Mouse (Mus musculus) MEL (cell line): ENCODE data around the gene Crebzf. TPM values are rescaled to one million over a fixed set of nuclear protein-coding genes. Genes with fewer than 3 reads are reported as not detected.

Experiments used
- DNase-seq: peaks from one replicate; pipeline ENCODE4 v3.0.0; 2011; ENCODE audit warnings: low read depth, low spot score
- H3K27ac ChIP-seq: 2 replicates; pipeline ENCODE4 v1.5.1; 2012; ENCODE audit warnings: low read depth, mild to moderate bottlenecking, control low read depth, low read length, moderate library complexity; ENCODE audit not compliant: control insufficient read depth
- H3K27me3 ChIP-seq, 2 experiments: fragments of 150-350 bp in 1 of 2; sonication (generic) in 1 of 2; 2 replicates each; pipeline ENCODE4 v1.6.1; 2012; ENCODE audit warnings: low read length in 2 of 2, mild to moderate bottlenecking in 2 of 2, improper control_type of control experiment in 1 of 2, moderate library complexity in 1 of 2; ENCODE audit not compliant: insufficient read depth in 2 of 2, control insufficient read depth in 1 of 2
- H3K36me3 ChIP-seq, 2 experiments: 2 replicates each; pipeline ENCODE4 v1.6.1; 2012 to 2014; ENCODE audit warnings: low read length in 2 of 2, improper control_type of control experiment in 1 of 2, inconsistent platforms in 1 of 2, mild to moderate bottlenecking in 1 of 2; ENCODE audit not compliant: insufficient read depth in 2 of 2, control insufficient read depth in 1 of 2
- H3K4me1 ChIP-seq, 2 experiments: fragments of 150-350 bp in 1 of 2; sonication (generic) in 1 of 2; 2 replicates each; pipeline ENCODE4 v1.6.1; 2012; ENCODE audit warnings: low read length in 2 of 2, improper control_type of control experiment in 1 of 2, mild to moderate bottlenecking in 1 of 2; ENCODE audit not compliant: insufficient read depth in 2 of 2, control insufficient read depth in 1 of 2
- H3K4me3 ChIP-seq, 2 experiments: fragments of 150-350 bp in 1 of 2; sonication (generic) in 1 of 2; 2 replicates each; pipeline ENCODE4 v1.5.1; 2012; ENCODE audit warnings: low read depth in 2 of 2, low read length in 2 of 2, mild to moderate bottlenecking in 2 of 2, moderate library complexity in 2 of 2, control low read depth in 1 of 2, improper control_type of control experiment in 1 of 2; ENCODE audit not compliant: control insufficient read depth in 1 of 2, insufficient read depth in 1 of 2
- H3K79me2 ChIP-seq: 2 replicates; pipeline ENCODE4 v1.6.1; 2012; ENCODE audit warnings: mild to moderate bottlenecking, low read length, moderate library complexity; ENCODE audit not compliant: control insufficient read depth, poor library complexity, insufficient read depth
- H3K9ac ChIP-seq: 2 replicates; pipeline ENCODE4 v1.6.1; 2012; ENCODE audit warnings: low read depth, mild to moderate bottlenecking, control low read depth, low read length, moderate library complexity; ENCODE audit not compliant: control insufficient read depth, poor library complexity, severe bottlenecking
- H3K9me3 ChIP-seq: fragments of 150-350 bp; sonication (generic); replicated peaks from 2 replicates; pipeline ENCODE4 v1.6.1; 2012; ENCODE audit warnings: mild to moderate bottlenecking, low read length, improper control_type of control experiment, moderate library complexity; ENCODE audit not compliant: insufficient read depth
- CHD1 ChIP-seq: IDR thresholded peaks from 2 replicates; pipeline ENCODE4 v1.6.1; 2012; ENCODE audit warnings: low read depth, mild to moderate bottlenecking, inconsistent platforms, low read length, improper control_type of control experiment
- CHD2 ChIP-seq: IDR thresholded peaks from 2 replicates; pipeline ENCODE4 v1.6.1; 2011; ENCODE audit warnings: low read length, improper control_type of control experiment
- CTCF ChIP-seq, 3 experiments: IDR thresholded peaks in 2 of 3; conservative IDR thresholded peaks in 1 of 3; 2 replicates each; pipeline ENCODE4 v1.5.1; 2011 to 2012; ENCODE audit warnings: low read length in 3 of 3, low read depth in 2 of 3, mild to moderate bottlenecking in 2 of 3, improper control_type of control experiment in 1 of 3, inconsistent platforms in 1 of 3, mixed read lengths in 1 of 3, moderate library complexity in 1 of 3; ENCODE audit not compliant: control insufficient read depth in 1 of 3, insufficient read depth in 1 of 3, poor library complexity in 1 of 3, severe bottlenecking in 1 of 3
- E2F4 ChIP-seq: IDR thresholded peaks from 2 replicates; pipeline ENCODE4 v1.6.1; 2011; ENCODE audit warnings: low read depth, low read length, improper control_type of control experiment, borderline replicate concordance
- ELF1 ChIP-seq: IDR thresholded peaks from 2 replicates; pipeline ENCODE4 v1.6.1; 2014; ENCODE audit warnings: low read depth, mild to moderate bottlenecking, inconsistent platforms, low read length, improper control_type of control experiment, moderate library complexity
- EP300 ChIP-seq, 2 experiments: IDR thresholded peaks; 2 replicates each; pipeline ENCODE4 v1.6.1; 2011; ENCODE audit warnings: improper control_type of control experiment in 2 of 2, low read length in 2 of 2, low read depth in 1 of 2, mild to moderate bottlenecking in 1 of 2
- ETS1 ChIP-seq: IDR thresholded peaks from 2 replicates; pipeline ENCODE4 v1.6.1; 2012; ENCODE audit warnings: low read depth, mild to moderate bottlenecking, inconsistent platforms, low read length, improper control_type of control experiment, moderate library complexity
- GATA1 ChIP-seq: IDR thresholded peaks from 2 replicates; pipeline ENCODE4 v1.6.1; 2011; ENCODE audit warnings: low read depth, low read length, improper control_type of control experiment
- JUND ChIP-seq: IDR thresholded peaks from 2 replicates; pipeline ENCODE4 v1.6.1; 2011; ENCODE audit warnings: low read depth, mild to moderate bottlenecking, improper control_type of control experiment, low read length
- MAFK ChIP-seq: IDR thresholded peaks from 2 replicates; pipeline ENCODE4 v1.6.1; 2011; ENCODE audit warnings: low read depth, mild to moderate bottlenecking, low read length, improper control_type of control experiment, borderline replicate concordance
- MEF2A ChIP-seq: IDR thresholded peaks from 2 replicates; pipeline ENCODE4 v1.6.1; 2014; ENCODE audit warnings: low read depth, mild to moderate bottlenecking, inconsistent platforms, low read length, improper control_type of control experiment; ENCODE audit not compliant: poor library complexity, insufficient replicate concordance, severe bottlenecking; ENCODE audit errors: extremely low read depth
- MXI1 ChIP-seq: IDR thresholded peaks from 2 replicates; pipeline ENCODE4 v1.6.1; 2011; ENCODE audit warnings: mild to moderate bottlenecking, low read depth, low read length, improper control_type of control experiment
- MYB ChIP-seq: IDR thresholded peaks from 2 replicates; pipeline ENCODE4 v1.6.1; 2011; ENCODE audit warnings: mild to moderate bottlenecking, low read depth, low read length, improper control_type of control experiment
- MYC ChIP-seq: IDR thresholded peaks from 2 replicates; pipeline ENCODE4 v1.6.1; 2011; ENCODE audit warnings: low read depth, mild to moderate bottlenecking, low read length, improper control_type of control experiment, moderate library complexity
- POLR2AphosphoS2 ChIP-seq: IDR thresholded peaks from 2 replicates; pipeline ENCODE4 v1.6.1; 2011; ENCODE audit warnings: low read length, improper control_type of control experiment
- RAD21 ChIP-seq: IDR thresholded peaks from 2 replicates; pipeline ENCODE4 v1.6.1; 2011; ENCODE audit warnings: mild to moderate bottlenecking, low read depth, low read length, improper control_type of control experiment
- RCOR1 ChIP-seq: IDR thresholded peaks from 2 replicates; pipeline ENCODE4 v1.6.1; 2012; ENCODE audit warnings: low read depth, mild to moderate bottlenecking, inconsistent platforms, low read length, improper control_type of control experiment
- SIN3A ChIP-seq: IDR thresholded peaks from 2 replicates; pipeline ENCODE4 v1.6.1; 2012; ENCODE audit warnings: low read length, improper control_type of control experiment, inconsistent platforms
- SMC3 ChIP-seq: IDR thresholded peaks from 2 replicates; pipeline ENCODE4 v1.6.1; 2011; ENCODE audit warnings: low read depth, low read length, improper control_type of control experiment
- TAL1 ChIP-seq: IDR thresholded peaks from 2 replicates; pipeline ENCODE4 v1.6.1; 2012; ENCODE audit warnings: mild to moderate bottlenecking, inconsistent platforms, low read length, moderate library complexity, mixed read lengths
- TBP ChIP-seq: IDR thresholded peaks from 2 replicates; pipeline ENCODE4 v1.8.0; 2011; ENCODE audit warnings: low read depth, low read length, improper control_type of control experiment
- UBTF ChIP-seq: IDR thresholded peaks from 2 replicates; pipeline ENCODE4 v1.6.1; 2012; ENCODE audit warnings: low read depth, mild to moderate bottlenecking, inconsistent platforms, low read length, improper control_type of control experiment, moderate library complexity, borderline replicate concordance; ENCODE audit not compliant: insufficient read depth
- USF2 ChIP-seq, 2 experiments: IDR thresholded peaks; 2 replicates each; pipeline ENCODE4 v1.6.1; 2011 to 2012; ENCODE audit warnings: improper control_type of control experiment in 2 of 2, low read length in 2 of 2, borderline replicate concordance in 1 of 2, inconsistent platforms in 1 of 2, low read depth in 1 of 2, mild to moderate bottlenecking in 1 of 2; ENCODE audit not compliant: insufficient read depth in 1 of 2
- ZC3H11A ChIP-seq: IDR thresholded peaks from 2 replicates; pipeline ENCODE4 v1.6.1; 2012; ENCODE audit warnings: low read depth, mild to moderate bottlenecking, inconsistent platforms, low read length, improper control_type of control experiment
- ZKSCAN1 ChIP-seq: IDR thresholded peaks from 2 replicates; pipeline ENCODE4 v1.6.1; 2012; ENCODE audit warnings: low read depth, mild to moderate bottlenecking, inconsistent platforms, low read length, improper control_type of control experiment, moderate library complexity
- ZNF384 ChIP-seq: IDR thresholded peaks from 2 replicates; pipeline ENCODE4 v1.6.1; 2012; ENCODE audit warnings: low read depth, mild to moderate bottlenecking, inconsistent platforms, low read length, improper control_type of control experiment
- polyA plus RNA-seq, 2 experiments: library from polyadenylated mRNA; stranded (reverse) in 1 of 2; unstranded in 1 of 2; fragments of >175 nt in 1 of 2; fragments of >200 nt in 1 of 2; gene quantifications; 2 replicates each; pipeline versions ENCODE4 v1.2.1 to v1.2.4; 2012; ENCODE audit warnings: low replicate concordance in 2 of 2, low read depth in 1 of 2; ENCODE audit not compliant: insufficient read length in 2 of 2, insufficient read depth in 1 of 2, missing spikeins in 1 of 2
- total RNA-seq: library from RNA; depleted of rRNA; stranded (reverse); fragments of 300-350 nt; gene quantifications from 2 replicates; pipeline ENCODE4 v1.2.3, GENCODE M21; 2012

The Crebzf gene
- total and polyA plus RNA-seq, 3 experiments: 63.3 to 152 (median 78.9) TPM

GRCm38 (mm10) chr7:90460330-90460729 lies 17.8 kb downstream of the Crebzf start:
- H3K36me3 ChIP-seq: peaks cover 0 to 11% of the 10 kb centered on the region in 2 experiments; a peak in 2 of 4 replicates
- H3K79me2 ChIP-seq: peaks cover 3% of the 10 kb centered on the region; the same call in 1 of the 2 replicates
- H3K27ac ChIP-seq: no peak overlapping the region
- H3K27me3 ChIP-seq: no peaks in the 10 kb centered on the region
- H3K4me1 ChIP-seq: peaks cover 2 to 3% of the 10 kb centered on the region in 2 experiments; a peak in 3 of 4 replicates
- H3K9me3 ChIP-seq: no peaks in the 10 kb centered on the region
- TF ChIP-seq MYC (no peak), MXI1 (no peak), ZC3H11A (no peak), UBTF (no peak), GATA1 (no peak), SIN3A (no peak), RAD21 (no peak)
- no peak overlapping the region for H3K9ac ChIP-seq
- no peak overlapping the region for H3K4me3 ChIP-seq
- no peak for DNase-seq

GRCm38 (mm10) chr7:90460930-90461329 lies 18.4 kb downstream of the Crebzf start:
- H3K9ac ChIP-seq: no peak overlapping the region
- H3K4me3 ChIP-seq: no peak overlapping the region
- TF ChIP-seq ZNF384: no peak
- no peak for TF ChIP-seq TBP
- no peak for TF ChIP-seq E2F4
- no peak for TF ChIP-seq ETS1
- no peak for TF ChIP-seq RCOR1
- no peak for TF ChIP-seq CHD2
- TF ChIP-seq MYB: no peak
- no peak for TF ChIP-seq SIN3A
- no peak for TF ChIP-seq CTCF (IDR thresholded peaks at IDR 0.05 in 2 of 3, conservative IDR thresholded peaks at IDR 0.05 in 1 of 3; ENCODE audit: control insufficient read depth in 1 of 3, insufficient read depth in 1 of 3, low read depth in 2 of 3, low read length in 3 of 3, poor library complexity in 1 of 3, severe bottlenecking in 1 of 3)
- no peak overlapping the region for H3K27ac ChIP-seq
- no peaks in the 10 kb centered on the region for H3K9me3 ChIP-seq
- H3K27me3 ChIP-seq: no peaks in the 10 kb centered on the region
- no peak for DNase-seq
- H3K79me2 ChIP-seq: peaks cover 3% of the 10 kb centered on the region; the same call in 1 of the 2 replicates
- H3K4me1 ChIP-seq: peaks cover 2 to 3% of the 10 kb centered on the region in 2 experiments; a peak in 3 of 4 replicates
- peaks cover 0 to 8% of the 10 kb centered on the region in 2 experiments; a peak in 2 of 4 replicates for H3K36me3 ChIP-seq

GRCm38 (mm10) chr7:90461441-90461840 lies 18.9 kb downstream of the Crebzf start:
- peaks cover 3% of the 10 kb centered on the region; the same call in 1 of the 2 replicates for H3K79me2 ChIP-seq
- H3K9me3 ChIP-seq: no peaks in the 10 kb centered on the region
- no peak overlapping the region for H3K27ac ChIP-seq
- peaks cover 2 to 3% of the 10 kb centered on the region in 2 experiments; a peak in 3 of 4 replicates for H3K4me1 ChIP-seq
- H3K9ac ChIP-seq: no peak overlapping the region
- H3K36me3 ChIP-seq: peaks cover 0 to 5% of the 10 kb centered on the region in 2 experiments; a peak in 2 of 4 replicates
- no peak for DNase-seq
- no peak overlapping the region for H3K4me3 ChIP-seq
- H3K27me3 ChIP-seq: no peaks in the 10 kb centered on the region
- TF ChIP-seq JUND: no peak
- no peak for TF ChIP-seq POLR2AphosphoS2
- TF ChIP-seq EP300 (IDR thresholded peaks at IDR 0.05; ENCODE audit: low read depth in 1 of 2, low read length in 2 of 2): no peak
- TF ChIP-seq CTCF (IDR thresholded peaks at IDR 0.05 in 2 of 3, conservative IDR thresholded peaks at IDR 0.05 in 1 of 3; ENCODE audit: control insufficient read depth in 1 of 3, insufficient read depth in 1 of 3, low read depth in 2 of 3, low read length in 3 of 3, poor library complexity in 1 of 3, severe bottlenecking in 1 of 3): no peak
- TF ChIP-seq SMC3: no peak
- TF ChIP-seq ELF1: no peak
- TF ChIP-seq TAL1: no peak
- TF ChIP-seq USF2 (IDR thresholded peaks at IDR 0.05; ENCODE audit: borderline replicate concordance in 1 of 2, insufficient read depth in 1 of 2, low read depth in 1 of 2, low read length in 2 of 2): no peak
- no peak for TF ChIP-seq MAFK
- TF ChIP-seq MEF2A: no peak
- no peak for TF ChIP-seq ZKSCAN1
- TF ChIP-seq E2F4: no peak
- no peak for TF ChIP-seq GATA1
- TF ChIP-seq RCOR1: no peak
- TF ChIP-seq CHD1: no peak
